Mouse (Mus musculus): ENCODE data around the gene Pigm.

DNA sequence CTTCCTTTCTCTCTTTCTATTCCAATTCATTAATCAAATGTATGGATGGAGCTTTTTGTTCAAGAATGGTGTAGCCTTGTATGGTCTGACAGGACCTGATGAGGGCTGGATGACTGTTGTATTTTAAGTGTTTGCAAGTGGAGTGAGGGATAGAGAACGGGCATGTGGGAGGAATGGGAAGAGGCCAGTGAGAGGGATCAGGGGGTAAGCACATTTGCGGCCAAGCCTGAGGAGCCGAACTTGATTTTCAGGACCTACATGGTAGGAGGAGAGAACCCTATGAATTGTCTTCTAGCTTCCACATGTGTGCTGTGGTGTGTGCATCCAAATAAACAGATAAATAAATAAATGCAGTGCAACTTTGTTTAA, 56.2 kb downstream of the Pigm start:
- TF ChIP-seq CTCF (IDR thresholded peaks at IDR 0.05; ENCODE audit: low read depth, low read length) (no peak), POLR2A (IDR thresholded peaks at IDR 0.05; ENCODE audit: borderline replicate concordance, low read depth, low read length) (no peak)
